Mouse (Mus musculus): ENCODE measurements around the gene Ube2e3.

The Ube2e3 gene

DNA sequence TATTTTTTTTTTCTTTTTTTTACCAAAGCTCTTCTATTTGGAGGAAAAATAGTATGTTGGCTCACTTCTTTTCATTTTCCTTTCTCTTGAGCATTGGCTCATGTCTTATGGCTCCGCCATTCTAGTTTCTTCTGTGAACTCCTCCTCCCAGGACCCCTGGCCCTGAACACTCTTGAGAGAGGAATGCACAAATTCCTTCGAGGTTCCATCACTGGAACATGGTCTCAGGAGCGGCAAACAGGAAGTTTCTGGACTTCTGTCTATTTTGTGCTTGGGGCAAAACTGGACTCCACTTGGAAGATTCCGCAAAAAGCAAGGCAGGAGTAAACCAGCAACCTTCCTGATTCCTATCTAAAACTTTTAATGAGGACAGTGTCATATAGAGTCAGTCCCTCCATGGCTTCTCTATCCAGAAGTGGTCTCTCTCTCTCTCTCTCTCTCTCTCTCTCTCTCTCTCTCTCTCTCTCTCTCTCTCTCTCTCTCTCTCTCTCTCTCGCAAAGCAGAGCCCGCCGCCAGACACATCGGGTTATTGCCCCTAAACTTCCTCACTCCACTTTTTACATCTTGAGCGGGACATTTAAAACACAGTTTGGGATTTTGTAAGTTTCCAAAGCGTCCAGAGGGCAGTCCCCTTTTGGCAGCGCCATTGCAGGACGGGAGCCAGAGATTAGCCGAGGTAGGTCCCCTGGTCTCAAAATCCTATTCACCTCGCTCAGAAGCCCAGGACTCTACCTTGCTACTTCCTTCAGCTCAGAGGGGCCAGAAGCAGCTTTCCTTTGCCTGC is at the start of gene Ube2e3:
Gene Ube2e3, plus strand, starts transcription at position 399 of the 785 bp plus-strand sequence.
- DNase-seq: no peak

GRCm38 (mm10) chr2:78829887-78830286 is 38.0 kb upstream of the Ube2e3 start:
- no peak for DNase-seq

DNA sequence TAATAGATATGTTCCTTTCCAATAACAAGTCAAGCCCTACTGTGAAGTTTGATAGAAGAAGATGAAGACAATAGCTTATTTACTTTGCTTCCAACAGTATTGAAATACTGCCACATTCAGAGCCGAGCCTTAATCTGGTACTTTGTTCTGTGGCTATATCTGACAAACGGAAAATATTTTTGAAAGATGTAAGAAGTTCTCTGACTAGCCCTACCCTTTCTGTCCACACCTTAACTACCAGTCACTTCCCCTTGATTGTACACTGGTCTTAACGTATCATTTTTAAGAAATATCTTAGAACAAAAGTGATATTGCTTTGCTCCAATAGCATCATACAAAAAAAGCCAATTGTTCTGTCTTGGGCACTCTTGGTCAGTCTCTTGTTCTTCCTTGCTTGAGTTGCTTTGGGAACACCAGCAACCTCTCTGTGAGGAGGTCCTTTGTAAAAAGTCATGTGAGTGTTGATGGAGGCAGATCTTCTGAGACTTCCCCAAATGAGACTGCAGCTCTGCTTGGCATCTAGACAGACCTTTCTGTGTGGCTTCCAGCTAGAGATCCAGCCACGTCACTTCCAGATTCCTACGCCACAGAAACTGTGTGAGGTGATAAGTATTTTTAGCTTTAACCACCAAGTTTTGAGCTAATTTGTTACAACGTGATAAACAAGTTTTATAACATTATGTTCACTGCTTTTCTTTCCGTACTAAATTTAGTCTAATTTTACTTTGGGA is 26.3 kb upstream of the Ube2e3 start:
- no peak for DNase-seq

GRCm38 (mm10) chr2:78844365-78844764 is 23.6 kb upstream of the Ube2e3 start:
- no peak for DNase-seq

DNA sequence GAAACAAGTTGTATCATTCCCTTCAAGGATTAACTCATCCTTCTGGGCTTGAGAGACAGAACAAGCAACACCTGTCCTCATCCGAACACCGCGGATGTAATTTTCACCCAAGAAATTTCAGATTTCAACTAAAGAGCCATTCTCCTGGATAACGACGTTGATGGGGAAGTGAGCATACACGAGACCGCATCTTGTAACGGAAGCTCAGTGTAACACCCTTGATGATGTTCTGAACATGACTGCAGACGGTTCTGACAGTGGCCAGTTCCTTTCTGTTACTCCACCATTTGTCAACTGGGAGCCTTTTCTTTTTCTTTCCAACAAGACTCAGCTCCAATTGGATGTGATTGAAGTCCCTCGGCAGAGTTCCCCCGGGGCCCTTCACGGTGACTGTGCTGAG is 22.6 kb upstream of the Ube2e3 start:
- no peak for DNase-seq

- DNase-seq: no peak
Observed at GRCm38 (mm10) chr2:78845717-78846116, 22.2 kb upstream of the Ube2e3 start.

GRCm38 (mm10) chr2:78854315-78854714 is 13.6 kb upstream of the Ube2e3 start:
- no peak for DNase-seq

DNA sequence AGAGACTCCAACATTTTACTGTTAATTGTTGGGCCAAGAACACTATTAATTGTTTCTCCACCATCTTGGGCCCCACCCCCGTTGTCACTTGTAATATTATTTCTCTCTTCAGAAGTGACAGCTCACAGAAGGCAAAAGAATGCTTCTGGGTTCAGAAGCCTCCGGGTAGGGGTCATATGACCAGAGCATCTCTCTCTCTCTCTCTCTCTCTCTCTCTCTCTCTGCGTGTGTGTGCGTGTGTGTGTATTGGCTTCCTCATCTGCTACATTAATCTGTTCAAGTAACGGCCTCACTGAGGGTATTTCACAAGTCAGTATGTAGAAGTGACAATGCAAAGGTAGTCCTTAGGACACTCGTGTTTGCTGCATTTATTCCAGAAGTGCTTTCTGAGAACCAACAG is 9.3 kb upstream of the Ube2e3 start:
- no peak for DNase-seq

- DNase-seq: no peak
Observed at GRCm38 (mm10) chr2:78859266-78860087, 8.4 kb upstream of the Ube2e3 start.

GRCm38 (mm10) chr2:78860088-78860372 is 7.9 kb upstream of the Ube2e3 start:
- no peak for DNase-seq

- no peak for DNase-seq
Observed at GRCm38 (mm10) chr2:78864116-78864515, 3.8 kb upstream of the Ube2e3 start.

DNA sequence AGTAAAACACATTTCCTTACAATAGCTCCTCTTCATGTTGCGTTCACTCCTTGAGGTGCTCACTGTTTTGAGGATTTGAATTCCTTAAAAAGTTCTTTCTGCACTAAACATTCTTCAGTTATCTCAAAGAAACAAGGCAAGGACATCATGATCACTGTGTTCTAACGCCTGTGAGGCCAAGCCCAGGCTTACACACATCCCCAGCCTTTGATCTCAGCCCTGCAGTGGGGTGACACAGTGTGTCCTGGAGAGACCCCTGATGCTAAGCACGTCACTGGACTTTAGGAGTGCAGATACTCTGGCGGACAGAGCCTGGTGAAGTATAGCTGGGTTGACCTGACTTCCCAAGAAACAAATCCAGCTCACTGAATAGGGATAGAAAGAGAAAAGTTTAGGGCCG is 3.1 kb upstream of the Ube2e3 start:
- no peak for DNase-seq

GRCm38 (mm10) chr2:78868511-78868854 is 559 bp downstream of the Ube2e3 start:
- peak; percentile 85 for DNase-seq

GRCm38 (mm10) chr2:78868951-78869720 is 1.2 kb downstream of the Ube2e3 start:
- DNase-seq: peak; percentile 81

GRCm38 (mm10) chr2:78869721-78870442 is 2.0 kb downstream of the Ube2e3 start:
- peak; percentile 43 for DNase-seq

DNA sequence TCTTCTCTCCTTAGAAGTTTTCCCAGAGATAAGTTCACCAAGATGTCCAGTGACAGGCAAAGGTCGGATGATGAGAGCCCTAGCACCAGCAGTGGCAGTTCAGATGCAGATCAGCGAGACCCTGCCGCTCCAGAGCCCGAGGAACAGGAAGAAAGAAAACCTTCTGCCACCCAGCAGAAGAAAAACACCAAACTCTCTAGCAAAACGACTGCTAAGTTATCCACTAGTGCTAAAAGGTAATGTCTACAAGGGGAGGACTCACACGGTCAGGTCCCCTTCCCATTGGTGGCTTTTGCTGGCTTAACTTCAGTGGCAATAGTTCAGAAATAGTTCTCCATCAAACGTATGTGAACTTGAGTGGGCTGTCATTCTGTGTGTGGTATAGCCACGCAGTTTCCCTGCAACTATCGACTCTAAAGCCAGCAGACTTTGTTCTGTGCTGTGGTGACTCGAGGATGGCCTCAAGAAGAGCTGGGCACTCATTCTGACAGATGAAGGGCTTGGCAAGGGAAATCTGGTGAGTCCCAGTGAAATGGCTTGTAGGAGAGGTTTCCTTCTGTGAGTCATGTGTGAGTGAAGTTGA is 2.6 kb downstream of the Ube2e3 start:
- no peak for DNase-seq

- no peak for DNase-seq
Observed at GRCm38 (mm10) chr2:78871971-78872860, 4.3 kb downstream of the Ube2e3 start.

GRCm38 (mm10) chr2:78873946-78874345 is 6.0 kb downstream of the Ube2e3 start:
- no peak for DNase-seq

DNA sequence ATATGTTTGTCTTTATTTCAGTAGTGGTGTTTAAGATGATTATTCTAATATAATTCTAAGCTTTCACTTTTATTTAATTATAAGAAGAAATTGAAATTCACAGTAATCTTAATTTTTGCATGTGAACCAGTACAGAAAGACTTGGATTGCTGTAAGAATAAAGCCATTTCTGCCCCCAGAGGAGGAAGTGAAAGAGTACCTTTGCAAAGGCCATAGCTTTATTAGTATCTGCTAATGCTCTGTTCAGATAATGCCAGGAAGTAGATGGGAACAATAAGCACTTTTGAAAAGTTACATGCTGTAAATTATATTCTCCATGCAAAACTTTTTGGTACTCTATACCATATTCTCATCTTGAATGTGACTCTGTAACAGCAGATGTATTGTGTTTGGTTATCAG is 8.1 kb downstream of the Ube2e3 start:
- DNase-seq: no peak

DNA sequence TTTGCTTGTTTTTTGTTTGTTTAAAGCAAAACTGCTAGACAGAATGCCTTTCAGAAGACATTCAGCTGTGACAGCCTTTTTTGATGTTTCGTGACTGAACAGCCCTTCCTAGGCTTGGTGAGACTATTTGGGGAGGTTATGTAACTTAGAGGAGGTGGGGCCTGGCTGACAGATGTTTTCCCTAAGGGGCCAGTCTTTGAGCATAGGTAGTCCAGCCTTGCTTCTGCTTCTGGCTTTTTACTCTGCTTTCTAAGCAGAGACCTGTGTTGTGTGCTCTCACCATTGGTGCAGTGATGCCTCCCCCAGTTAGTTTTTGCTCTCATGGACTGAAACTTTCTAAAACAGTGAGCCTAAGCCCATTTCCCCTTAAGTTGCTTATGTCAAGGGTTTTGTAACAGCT is 14.1 kb downstream of the Ube2e3 start:
- DNase-seq: no peak

Data from kidney, adult 18-20 months (tissue).